Mouse (Mus musculus): ENCODE results near the gene Dhx8. TPM values are rescaled to one million over a fixed set of nuclear protein-coding genes. Genes with fewer than 3 reads are reported as not detected.
A peak's percentile ranks its signal among the peaks of the same experiment; 100 is the strongest.

Gene Dhx8
- polyA plus RNA-seq (2016; fragmentation: Nextera tagmentation; extraction: Ambion mirVana): 41.8 and 50.0 TPM in 2 replicates

DNA sequence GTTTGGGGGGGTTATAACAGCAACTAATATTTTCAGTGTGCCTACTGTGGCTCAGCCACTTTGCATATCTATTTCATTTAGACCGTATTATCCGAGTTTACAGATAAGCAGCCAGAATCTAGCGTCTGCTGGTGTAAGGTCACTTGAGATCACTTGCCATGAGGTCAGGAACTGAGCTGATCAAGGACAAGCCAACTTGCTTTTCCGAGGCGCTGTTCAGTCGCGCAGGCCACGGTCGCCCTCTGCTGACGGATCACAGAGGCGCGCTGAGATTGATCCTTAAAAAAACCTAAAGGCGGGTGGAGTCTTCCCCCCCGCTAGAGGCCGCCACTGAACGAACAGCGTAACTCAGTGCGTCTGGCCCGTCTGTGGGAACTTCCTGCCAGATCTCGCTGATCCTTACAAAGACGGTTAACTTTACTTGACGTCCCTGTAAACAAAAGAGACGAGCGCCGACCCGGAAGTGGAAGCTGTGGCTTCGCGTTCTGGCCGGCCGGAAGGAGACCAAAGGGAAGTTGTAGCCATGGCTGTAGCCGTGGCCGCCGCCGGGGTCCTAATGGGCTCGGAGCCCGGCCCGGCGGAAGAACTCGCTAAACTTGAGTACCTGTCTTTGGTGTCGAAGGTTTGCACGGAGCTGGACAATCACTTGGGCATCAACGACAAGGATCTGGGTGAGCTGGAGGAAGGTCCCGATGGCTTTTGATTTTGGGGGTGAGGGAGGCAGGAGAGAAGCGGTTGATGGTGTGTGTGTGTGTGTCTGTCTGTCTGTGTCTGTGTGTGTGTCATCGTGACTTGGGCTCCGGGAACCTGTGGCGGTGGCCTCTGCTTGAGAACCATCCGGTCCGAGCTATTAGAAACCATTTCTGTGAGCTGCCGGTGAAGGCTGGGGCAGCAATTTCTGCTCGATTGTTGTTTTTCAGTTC is at the start of gene Dhx8:
Gene Dhx8 (plus strand): TSS at position 402 of the 923 bp plus-strand sequence.
- H3K4me3 ChIP-seq: peak within 1 kb of the TSS; percentile 85
- H3K4me2 ChIP-seq (replicated peaks): peak within 1 kb of the TSS; percentile 88
- H3K27ac ChIP-seq: peak within 1 kb of the TSS; percentile 62; the same call in 1 of the 2 replicates
- H3K27me3 ChIP-seq: no peaks in the 10 kb centered on the region
- H3K9ac ChIP-seq: peak within 1 kb of the TSS; percentile 83
- WGBS: under 1% methylated on average over 51 of the region's 51 CpGs
- H3K9me3 ChIP-seq (replicated peaks): no peaks in the 10 kb centered on the region
- peaks cover 24% of the 10 kb centered on the region for H3K36me3 ChIP-seq
- peak; percentile 94 for ATAC-seq (ENCODE audit: low FRiP score)
- peaks cover 12% of the 10 kb centered on the region for H3K4me1 ChIP-seq

DNA sequence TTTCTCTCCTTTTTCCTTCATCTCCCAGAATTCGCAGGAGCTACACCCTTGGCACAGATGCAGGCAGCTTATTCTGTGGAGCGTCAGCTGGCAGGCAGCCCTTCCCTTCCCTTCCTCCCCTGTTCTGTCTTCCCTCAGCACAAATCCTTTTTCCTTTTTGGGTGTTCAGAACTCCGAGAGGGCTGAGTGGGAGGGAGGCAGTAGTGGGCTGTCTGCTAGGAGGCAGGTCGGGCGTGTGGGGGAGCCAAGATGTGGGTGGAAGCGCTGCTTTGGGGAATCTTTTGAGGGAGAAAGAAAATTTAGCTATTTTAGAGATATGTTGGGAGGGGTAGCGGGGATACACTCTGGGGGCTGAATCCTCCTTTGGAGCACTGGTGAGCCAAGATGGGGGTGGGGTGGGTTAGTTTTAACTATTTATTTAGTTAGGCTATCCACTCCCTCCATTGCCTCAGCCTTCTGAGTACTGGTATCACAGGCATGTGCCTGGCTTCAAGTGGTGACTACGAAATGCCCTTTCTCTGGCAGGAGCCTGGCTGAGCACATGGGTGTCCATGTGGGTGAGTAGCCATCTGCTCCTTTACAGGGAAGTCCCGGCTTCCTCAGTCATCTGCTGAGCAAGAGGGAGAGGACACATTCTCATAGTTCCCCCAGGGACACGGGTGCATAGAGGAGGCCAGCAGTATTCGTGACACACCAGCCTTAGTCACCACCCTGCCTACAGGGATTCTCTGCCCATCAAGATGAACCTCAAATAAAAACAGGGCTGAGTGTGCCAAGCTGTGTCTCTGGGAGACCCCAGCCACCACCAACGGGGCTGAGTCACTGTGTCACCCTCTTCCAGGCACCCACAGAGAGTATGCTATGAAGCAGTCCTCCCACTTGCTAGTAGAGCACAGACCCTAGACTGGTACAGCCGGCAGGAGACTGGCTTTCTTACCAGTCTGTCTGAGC is 45.1 kb upstream of the Dhx8 start:
- no peak overlapping the region for H3K4me2 ChIP-seq (replicated peaks)
- H3K36me3 ChIP-seq: no peaks in the 10 kb centered on the region
- H3K9ac ChIP-seq: no peak overlapping the region
- no peaks in the 10 kb centered on the region for H3K9me3 ChIP-seq (replicated peaks)
- no peaks in the 10 kb centered on the region for H3K27me3 ChIP-seq
- H3K27ac ChIP-seq: no peak overlapping the region
- ATAC-seq (ENCODE audit: low FRiP score): no peak
- H3K4me1 ChIP-seq: peaks cover 15% of the 10 kb centered on the region; the same call in 1 of the 2 replicates
- H3K4me3 ChIP-seq: no peak overlapping the region
- WGBS: 62% methylated on average over 13 of the region's 13 CpGs

DNA sequence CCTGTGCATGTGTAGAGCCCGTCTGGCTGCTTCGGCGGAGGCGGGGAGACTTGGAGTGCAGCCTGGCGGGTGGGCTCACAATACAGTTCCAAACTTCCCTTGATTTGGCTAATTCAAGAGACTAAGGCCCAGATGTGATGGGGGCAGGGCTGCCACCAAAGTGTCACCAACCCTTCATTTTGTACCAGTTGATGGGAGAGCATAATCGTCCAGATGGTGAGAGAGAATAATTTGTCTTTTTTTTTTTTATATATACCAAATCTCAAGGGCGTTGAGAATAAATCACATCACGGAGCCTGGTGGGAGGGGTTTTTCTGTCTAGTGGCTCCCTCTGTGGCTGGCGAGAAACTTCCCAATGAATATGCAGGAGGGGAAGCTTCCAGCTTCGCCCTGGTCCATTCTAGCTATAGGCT is 43.0 kb upstream of the Dhx8 start:
- WGBS: 46% methylated on average over 10 of the region's 10 CpGs
- 0 out of 2 replicates have a peak, but pooled peaks have one; percentile 29 for ATAC-seq (ENCODE audit: low FRiP score)

DNA sequence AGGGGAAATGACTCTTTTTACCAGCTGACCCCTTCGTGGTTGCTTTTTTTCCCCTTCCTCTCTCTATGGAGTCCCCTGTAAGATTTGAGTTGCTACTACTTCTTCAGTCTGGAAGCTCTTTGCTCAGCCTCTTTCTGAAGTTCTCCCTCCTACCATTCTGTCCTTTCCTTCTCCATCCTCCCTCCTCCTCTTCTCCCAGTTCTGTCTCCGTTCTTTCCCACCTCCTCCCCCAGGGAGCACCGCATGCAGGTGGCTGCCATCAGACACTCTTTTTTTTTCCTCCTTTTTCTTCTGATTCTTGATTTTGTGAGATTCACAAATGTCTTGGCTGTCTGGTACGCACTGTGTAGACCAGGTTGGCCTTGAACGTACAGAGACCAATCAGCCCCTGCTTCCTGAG is 42.4 kb upstream of the Dhx8 start:
- no peak for ATAC-seq (ENCODE audit: low FRiP score)
- H3K27me3 ChIP-seq: no peaks in the 10 kb centered on the region
- no peak overlapping the region for H3K9ac ChIP-seq
- no peaks in the 10 kb centered on the region for H3K36me3 ChIP-seq
- no peak overlapping the region for H3K27ac ChIP-seq
- H3K9me3 ChIP-seq (replicated peaks): no peaks in the 10 kb centered on the region
- peaks cover 18% of the 10 kb centered on the region for H3K4me1 ChIP-seq
- 73% methylated on average over 5 of the region's 5 CpGs for WGBS
- H3K4me2 ChIP-seq (replicated peaks): no peak overlapping the region
- H3K4me3 ChIP-seq: no peak overlapping the region

More for the DNA sequence above, 43.0 kb upstream of the Dhx8 start:
- H3K9me3 ChIP-seq (replicated peaks): no peaks in the 10 kb centered on the region
- H3K9ac ChIP-seq: no peak overlapping the region
- H3K27me3 ChIP-seq: no peaks in the 10 kb centered on the region
- no peak overlapping the region for H3K4me3 ChIP-seq
- H3K27ac ChIP-seq: peak overlapping the region; percentile 60
- no peaks in the 10 kb centered on the region for H3K36me3 ChIP-seq
- H3K4me1 ChIP-seq: peaks cover 15% of the 10 kb centered on the region; the same call in 1 of the 2 replicates
- H3K4me2 ChIP-seq (replicated peaks): no peak overlapping the region

DNA sequence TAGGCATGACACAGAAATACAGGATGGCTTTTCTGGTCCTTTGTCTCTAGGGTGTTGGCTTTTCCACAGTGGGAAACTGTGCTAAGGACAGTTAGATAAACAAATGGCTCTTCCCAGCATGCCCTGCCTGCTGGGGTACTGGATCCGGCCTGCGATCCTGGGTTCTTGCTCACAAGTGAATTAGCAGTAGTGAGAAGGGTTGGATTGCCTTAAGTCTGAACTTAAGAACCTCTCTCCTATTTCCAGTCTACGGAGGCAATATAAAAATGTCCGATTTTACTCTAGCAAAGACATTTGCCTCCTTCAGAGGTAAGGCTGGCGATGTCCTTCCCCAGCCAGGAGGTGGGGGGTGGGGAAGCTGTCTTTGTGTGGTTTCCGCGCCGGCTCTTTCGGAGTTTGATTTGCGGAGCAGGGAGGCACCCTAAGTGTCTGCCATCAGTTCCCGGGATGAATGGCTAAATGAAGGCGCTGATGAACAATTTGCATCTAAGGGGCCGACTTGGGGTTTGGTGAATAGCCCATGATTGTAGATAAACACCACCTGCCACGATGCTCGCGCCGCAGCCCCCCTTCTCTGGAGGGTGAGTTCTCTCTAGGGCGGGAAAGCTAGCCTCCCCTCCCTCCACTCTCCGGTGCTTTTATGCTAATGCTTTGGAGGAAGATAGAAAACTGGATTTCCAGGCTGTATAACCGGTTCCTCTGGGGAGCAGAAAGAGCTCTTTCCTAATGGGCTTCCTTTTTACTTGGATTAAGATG is 36.6 kb upstream of the Dhx8 start:
- H3K4me3 ChIP-seq: peak overlapping the region; percentile 26
- peak overlapping the region; percentile 48 for H3K9ac ChIP-seq
- H3K27me3 ChIP-seq: no peaks in the 10 kb centered on the region
- H3K36me3 ChIP-seq: no peaks in the 10 kb centered on the region
- H3K9me3 ChIP-seq (replicated peaks): no peaks in the 10 kb centered on the region
- 1% methylated on average over 20 of the region's 20 CpGs for WGBS
- H3K27ac ChIP-seq: peak overlapping the region; percentile 86
- H3K4me2 ChIP-seq (replicated peaks): peak overlapping the region; percentile 49
- H3K4me1 ChIP-seq: peaks cover 26% of the 10 kb centered on the region
- ATAC-seq (ENCODE audit: low FRiP score): peak; percentile 85

DNA sequence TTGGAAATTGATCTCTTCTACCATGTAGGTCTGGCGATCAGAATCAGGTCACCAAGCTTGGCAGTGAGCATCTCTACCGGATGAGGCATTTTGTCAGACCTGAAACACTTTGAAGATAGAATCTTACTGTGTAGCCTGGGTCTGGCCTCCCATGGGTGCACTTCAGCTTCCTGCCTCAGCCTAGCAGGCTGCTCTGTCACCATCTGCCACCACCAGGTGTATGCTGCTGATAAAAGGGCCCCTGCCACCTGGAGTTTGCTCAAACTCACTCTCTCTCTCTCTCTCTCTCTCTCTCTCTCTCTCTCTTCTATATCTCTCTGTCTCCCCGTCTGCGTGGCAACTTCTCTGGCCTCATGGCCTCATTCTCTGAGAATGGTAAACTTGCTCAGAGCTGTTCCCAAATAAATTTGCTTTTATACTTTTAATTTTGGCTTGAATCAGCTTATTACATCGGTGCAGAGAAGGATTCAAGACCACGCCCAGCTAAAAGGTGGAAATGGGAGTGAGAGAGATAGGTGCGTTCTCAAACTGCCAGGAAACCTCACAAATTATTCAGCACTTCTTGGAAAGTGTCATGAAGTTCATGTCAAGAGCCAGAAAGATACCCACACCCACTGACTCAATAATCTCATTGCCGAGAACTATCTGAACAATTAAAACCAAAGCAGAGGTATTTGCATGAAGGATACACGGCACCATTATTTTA is 35.4 kb upstream of the Dhx8 start:
- H3K9ac ChIP-seq: no peak overlapping the region

DNA sequence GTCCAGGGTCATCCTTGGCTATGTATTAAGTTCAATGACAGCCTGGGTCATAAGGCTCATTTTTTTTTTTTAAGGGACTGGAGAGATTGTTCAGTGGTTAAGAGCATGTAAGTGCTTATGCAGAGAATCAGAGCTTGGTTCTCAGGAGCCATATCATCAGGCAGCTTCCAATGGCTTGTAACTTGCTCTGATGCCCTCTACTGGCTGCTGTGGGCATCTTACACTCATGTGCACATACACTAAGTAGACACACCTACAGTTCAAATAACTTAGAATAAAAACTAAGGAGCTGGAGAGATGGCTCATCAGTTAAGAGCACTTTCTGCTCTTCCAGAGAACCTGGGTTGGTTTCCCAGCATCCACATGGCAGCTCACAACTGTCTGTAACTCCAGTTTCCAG is 34.6 kb upstream of the Dhx8 start:
- no peak for ATAC-seq (ENCODE audit: low FRiP score)
- H3K27ac ChIP-seq: no peak overlapping the region
- H3K4me2 ChIP-seq (replicated peaks): no peak overlapping the region

More for the DNA sequence above, 35.4 kb upstream of the Dhx8 start:
- Histone ChIP-seq H3K27ac (peak overlapping the region; percentile 86), H3K36me3 (no peaks in the 10 kb centered on the region), H3K4me3 (no peak overlapping the region), H3K4me1 (peaks cover 25% of the 10 kb centered on the region), H3K9me3 (replicated peaks) (no peaks in the 10 kb centered on the region), H3K27me3 (no peaks in the 10 kb centered on the region), H3K4me2 (replicated peaks) (peak overlapping the region; percentile 49)
- ATAC-seq (ENCODE audit: low FRiP score): no peak
- WGBS: 90% methylated on average over 9 of the region's 9 CpGs

DNA sequence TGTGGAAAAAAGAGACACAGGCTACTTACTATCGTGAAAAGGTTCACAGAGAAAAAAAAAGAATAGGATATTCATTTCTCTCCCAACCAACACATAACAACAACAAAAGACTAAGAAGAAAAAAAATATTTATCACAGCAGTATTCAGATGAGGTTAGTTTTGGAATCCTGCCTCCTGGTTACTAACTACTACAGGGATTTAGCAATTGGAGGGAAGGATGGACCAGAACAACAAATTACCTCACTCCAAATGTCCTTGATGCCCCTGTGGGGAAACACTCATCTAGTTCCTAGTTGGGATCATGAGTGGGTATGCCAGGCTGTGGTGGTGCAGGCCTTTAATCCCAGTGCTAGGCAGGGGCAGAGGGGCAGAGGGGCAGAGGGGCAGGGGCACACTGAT is 33.2 kb upstream of the Dhx8 start:
- 93% methylated on average over 1 of the region's 1 CpGs for WGBS
- ATAC-seq (ENCODE audit: low FRiP score): no peak
- H3K4me1 ChIP-seq: peaks cover 30% of the 10 kb centered on the region

More for the DNA sequence above, 34.6 kb upstream of the Dhx8 start:
- no peaks in the 10 kb centered on the region for H3K27me3 ChIP-seq
- H3K4me1 ChIP-seq: peaks cover 25% of the 10 kb centered on the region
- no peaks in the 10 kb centered on the region for H3K9me3 ChIP-seq (replicated peaks)
- H3K9ac ChIP-seq: no peak overlapping the region
- H3K36me3 ChIP-seq: no peaks in the 10 kb centered on the region
- H3K4me3 ChIP-seq: no peak overlapping the region

DNA sequence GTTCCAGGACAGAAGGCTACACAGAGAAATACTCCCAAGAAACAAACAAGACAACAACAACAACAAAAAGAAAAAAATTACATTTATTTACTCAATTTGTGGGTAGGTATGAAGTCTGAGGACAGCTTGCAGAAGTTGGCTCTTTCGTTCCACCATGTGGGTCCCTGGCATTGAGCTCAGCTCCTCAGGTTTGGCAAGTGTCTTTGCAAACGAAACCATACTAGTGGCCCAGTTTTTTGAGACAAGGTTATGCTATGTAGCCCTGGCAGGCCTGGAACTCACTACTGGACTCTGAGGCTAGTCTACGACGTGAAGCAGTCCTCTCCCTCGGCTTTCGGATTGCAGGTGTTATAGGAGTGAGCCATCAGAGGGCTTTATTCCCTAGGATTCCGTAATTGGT is 32.7 kb upstream of the Dhx8 start:
- no peaks in the 10 kb centered on the region for H3K27me3 ChIP-seq
- H3K9me3 ChIP-seq (replicated peaks): no peaks in the 10 kb centered on the region
- no peak overlapping the region for H3K4me2 ChIP-seq (replicated peaks)
- H3K27ac ChIP-seq: no peak overlapping the region
- H3K4me1 ChIP-seq: peaks cover 31% of the 10 kb centered on the region
- no peaks in the 10 kb centered on the region for H3K36me3 ChIP-seq
- WGBS: 58% methylated on average over 7 of the region's 7 CpGs
- ATAC-seq (ENCODE audit: low FRiP score): no peak
- no peak overlapping the region for H3K9ac ChIP-seq
- H3K4me3 ChIP-seq: no peak overlapping the region

More for the DNA sequence above, 33.2 kb upstream of the Dhx8 start:
- Histone ChIP-seq H3K4me2 (replicated peaks) (no peak overlapping the region), H3K27ac (no peak overlapping the region), H3K9me3 (replicated peaks) (no peaks in the 10 kb centered on the region), H3K4me3 (no peak overlapping the region), H3K27me3 (no peaks in the 10 kb centered on the region), H3K9ac (no peak overlapping the region), H3K36me3 (no peaks in the 10 kb centered on the region)

DNA sequence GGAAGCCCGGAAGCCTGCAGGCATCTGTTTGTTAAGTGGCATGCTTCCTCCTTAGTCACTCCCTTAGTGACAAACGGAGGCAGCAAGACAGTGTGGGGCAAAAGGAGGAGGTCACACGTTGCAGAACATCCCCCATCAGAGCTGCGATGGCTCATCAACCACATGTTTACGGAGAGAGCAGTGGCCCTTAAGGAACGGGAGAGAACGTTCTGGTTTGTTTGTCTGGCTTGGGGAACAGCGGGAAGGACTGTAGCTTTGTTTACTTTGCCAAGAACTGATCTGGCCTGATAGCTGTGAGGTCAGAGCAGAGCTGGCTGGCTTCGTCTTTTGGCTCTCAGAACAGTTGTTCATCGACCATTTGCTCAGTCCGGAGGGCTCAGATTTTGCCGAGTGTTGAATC is 32.3 kb upstream of the Dhx8 start:
- no peak overlapping the region for H3K27ac ChIP-seq
- H3K36me3 ChIP-seq: no peaks in the 10 kb centered on the region
- H3K4me2 ChIP-seq (replicated peaks): no peak overlapping the region
- no peaks in the 10 kb centered on the region for H3K27me3 ChIP-seq
- H3K9ac ChIP-seq: no peak overlapping the region
- H3K4me1 ChIP-seq: peaks cover 27% of the 10 kb centered on the region
- ATAC-seq (ENCODE audit: low FRiP score): no peak
- no peak overlapping the region for H3K4me3 ChIP-seq
- WGBS: 45% methylated on average over 12 of the region's 12 CpGs
- H3K9me3 ChIP-seq (replicated peaks): no peaks in the 10 kb centered on the region

DNA sequence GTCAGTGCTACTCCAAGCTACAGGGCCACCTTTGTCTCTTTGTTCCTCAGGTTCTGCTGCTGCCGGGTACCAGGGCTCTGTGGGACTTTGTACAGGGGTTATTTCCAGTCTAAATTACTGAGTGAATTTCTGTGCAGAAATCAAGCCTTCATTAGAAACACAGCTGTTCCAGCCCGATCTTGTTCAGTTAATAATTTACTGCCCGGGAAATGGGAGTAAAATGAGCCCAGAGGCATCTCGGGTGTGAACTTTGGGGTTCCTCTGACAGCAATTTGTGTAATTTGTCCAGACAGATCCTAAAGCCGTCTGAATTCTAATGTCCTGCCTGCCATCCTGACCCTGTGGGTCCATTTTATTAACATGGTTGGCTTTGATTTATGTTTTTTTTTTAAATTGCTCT is 28.6 kb upstream of the Dhx8 start:
- Histone ChIP-seq H3K27me3 (no peaks in the 10 kb centered on the region), H3K9me3 (replicated peaks) (no peaks in the 10 kb centered on the region), H3K9ac (no peak overlapping the region), H3K4me3 (no peak overlapping the region), H3K4me1 (peaks cover 9% of the 10 kb centered on the region; the same call in 1 of the 2 replicates), H3K4me2 (replicated peaks) (no peak overlapping the region), H3K36me3 (no peaks in the 10 kb centered on the region), H3K27ac (peak overlapping the region; percentile 50; the same call in 1 of the 2 replicates)
- ATAC-seq (ENCODE audit: low FRiP score): no peak
- 32% methylated on average over 5 of the region's 5 CpGs for WGBS
